Mouse (Mus musculus) brain, embryonic 14.5 days (tissue): Measurements from ENCODE around the gene C1rl. TPM values are rescaled to one million over a fixed set of nuclear protein-coding genes. Genes with fewer than 3 reads are reported as not detected.
A peak's percentile ranks its signal among the peaks of the same experiment; 100 is the strongest.

ENCODE experiments used
- DNase-seq: peaks from one replicate; pipeline ENCODE4 v3.0.0-alpha.2; 2011; ENCODE audit warnings: low read depth
- CTCF ChIP-seq: fragments of 200-500 bp; IDR thresholded peaks from 2 replicates; pipeline ENCODE4 v1.5.1; 2012; ENCODE audit warnings: inconsistent platforms, mild to moderate bottlenecking, moderate library complexity, borderline replicate concordance; ENCODE audit not compliant: insufficient read depth, insufficient read length; ENCODE audit errors: extremely low read depth
- POLR2A ChIP-seq: fragments of 200-500 bp; IDR thresholded peaks from 2 replicates; pipeline ENCODE4 v1.6.1; 2012; ENCODE audit warnings: mild to moderate bottlenecking, inconsistent platforms, borderline replicate concordance; ENCODE audit not compliant: poor library complexity, insufficient read depth, insufficient read length, severe bottlenecking; ENCODE audit errors: extremely low read depth
- polyA plus RNA-seq: library from polyadenylated mRNA; depleted of rRNA; stranded (reverse); fragments of >200 nt; gene quantifications from 2 replicates; pipeline ENCODE4 v1.2.3, GENCODE M21; 2012; rRNA removed

The C1rl gene
- polyA plus RNA-seq = 0.04 and 0.10 TPM in 2 replicates

- TF ChIP-seq POLR2A (no peak), CTCF (peak; percentile 66; the same call in 1 of the 2 replicates)
- DNase-seq = peak; percentile 60
Measured at GRCm38 (mm10) chr6:124492842-124493561, at the start of gene C1rl. Gene C1rl (plus strand): TSS chr6:124493113.

GRCm38 (mm10) chr6:124443338-124443737, 49.6 kb upstream of the C1rl start:
- TF ChIP-seq CTCF (no peak), POLR2A (no peak)
- DNase-seq = no peak

GRCm38 (mm10) chr6:124446024-124446423, 46.9 kb upstream of the C1rl start:
- TF ChIP-seq CTCF = no peak
- TF ChIP-seq POLR2A = no peak
- DNase-seq = no peak

GRCm38 (mm10) chr6:124446459-124446858, 46.5 kb upstream of the C1rl start:
- no peak for DNase-seq
- TF ChIP-seq POLR2A (no peak), CTCF (no peak)

GRCm38 (mm10) chr6:124447356-124447755, 45.6 kb upstream of the C1rl start:
- DNase-seq = no peak
- no peak for TF ChIP-seq POLR2A
- TF ChIP-seq CTCF = no peak

- no peak for TF ChIP-seq POLR2A
- peak; percentile 56; the same call in 1 of the 2 replicates for TF ChIP-seq CTCF
- no peak for DNase-seq
Measured at GRCm38 (mm10) chr6:124448186-124448852, 44.6 kb upstream of the C1rl start.

- TF ChIP-seq CTCF = no peak
- no peak for TF ChIP-seq POLR2A
Measured at GRCm38 (mm10) chr6:124448959-124449667, 43.8 kb upstream of the C1rl start.

GRCm38 (mm10) chr6:124449668-124450383, 43.1 kb upstream of the C1rl start:
- TF ChIP-seq CTCF = no peak
- no peak for TF ChIP-seq POLR2A
- no peak for DNase-seq

More at GRCm38 (mm10) chr6:124448959-124449667, 43.8 kb upstream of the C1rl start:
- no peak for DNase-seq

GRCm38 (mm10) chr6:124451995-124452394, 40.9 kb upstream of the C1rl start:
- DNase-seq = no peak
- TF ChIP-seq CTCF = no peak
- no peak for TF ChIP-seq POLR2A

GRCm38 (mm10) chr6:124453756-124454155, 39.2 kb upstream of the C1rl start:
- TF ChIP-seq CTCF = no peak
- no peak for TF ChIP-seq POLR2A
- DNase-seq = no peak
